12 mouse cellular contexts compared by ENCODE assay signal in the genomic region with DNA sequence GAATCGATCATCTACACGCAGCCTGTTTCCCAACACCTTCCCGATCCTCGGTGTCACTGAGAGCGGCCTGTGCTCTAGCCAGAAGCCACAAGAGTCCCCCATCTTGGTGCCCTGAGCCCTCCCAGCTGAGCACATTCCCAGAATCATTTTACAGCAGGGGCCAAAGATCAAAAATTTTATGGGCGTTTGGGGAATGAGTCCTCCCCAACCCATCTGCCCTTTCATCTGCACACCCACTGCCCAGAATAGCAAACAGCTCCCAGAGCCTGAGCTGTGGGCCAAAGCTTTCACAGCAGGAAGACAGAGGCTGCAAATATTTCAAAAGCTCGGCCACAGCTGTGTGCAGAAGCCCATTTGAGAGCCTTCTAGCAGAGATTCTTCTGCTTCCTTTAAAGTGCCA.
DNase-seq lines count a peak whose midpoint lies in the region; ATAC-seq and TF ChIP-seq lines count a peak whose summit lies in the region.
"Had no signal": no experiment of that assay in that cellular context is flagged by ENCODE, and none has a peak within 500 bp of the region (broad histone marks: within the 10 kb centered on the region; RNA-seq: fewer than 3 reads in every experiment).

No protein-coding gene starts in this region.

- peak overlapping the region; percentile 56; the same call in 1 of the 2 replicates for H3K27ac ChIP-seq in hindbrain, embryonic 10.5 days
- no peak overlapping the region for H3K27ac ChIP-seq in hindbrain, embryonic 14.5 days
- no peak overlapping the region for H3K27ac ChIP-seq in stomach, embryonic 16.5 days (ENCODE audit: low read length)
- no peak overlapping the region for H3K27ac ChIP-seq in stomach, postnatal 0 days (replicated peaks)
- H3K27ac ChIP-seq in heart, adult 2 months, result no peak overlapping the region
- H3K27ac ChIP-seq: heart, embryonic 15.5 days; liver, embryonic 12.5 days had no signal

- TF ChIP-seq EP300 in stomach, postnatal 0 days (optimal IDR thresholded peaks at IDR 0.05), result no peak
- TF ChIP-seq EP300 in heart, adult 2 months (IDR thresholded peaks at IDR 0.05; ENCODE audit: insufficient read depth, low read depth, low read length), result no peak

- no peak overlapping the region; the same call in 1 of the 2 replicates for H3K9ac ChIP-seq in hindbrain, embryonic 14.5 days
- H3K9ac ChIP-seq in stomach, embryonic 16.5 days (ENCODE audit: low read length), result peak overlapping the region; percentile 25; the same call in 1 of the 2 replicates
- no peak overlapping the region for H3K9ac ChIP-seq in stomach, postnatal 0 days (ENCODE audit: low read length)
- no peak overlapping the region for H3K9ac ChIP-seq in heart, adult 2 months (ENCODE audit: low read depth, low read length)
- H3K9ac ChIP-seq: heart, embryonic 15.5 days; liver, embryonic 12.5 days had no signal

- no peak for ATAC-seq in hindbrain, embryonic 14.5 days (ENCODE audit: low FRiP score)
- no peak for ATAC-seq in stomach, embryonic 16.5 days (ENCODE audit: insufficient read depth, low FRiP score)
- no peak for ATAC-seq in stomach, postnatal 0 days (ENCODE audit: low FRiP score, low TSS enrichment)
- ATAC-seq: liver, embryonic 12.5 days had no signal

- no peak overlapping the region for H3K4me3 ChIP-seq in hindbrain, embryonic 10.5 days
- H3K4me3 ChIP-seq in hindbrain, embryonic 14.5 days (replicated peaks; ENCODE audit: low read length), result no peak overlapping the region
- H3K4me3 ChIP-seq in stomach, embryonic 16.5 days (replicated peaks; ENCODE audit: low read length), result no peak overlapping the region
- H3K4me3 ChIP-seq in stomach, postnatal 0 days (ENCODE audit: low read depth, low read length), result no peak overlapping the region
- H3K4me3 ChIP-seq in heart, adult 2 months, result no peak overlapping the region
- H3K4me3 ChIP-seq: erythroblast, embryonic 14.5 days; heart, embryonic 15.5 days; liver, embryonic 12.5 days had no signal

- no peak for TF ChIP-seq CTCF in stomach, postnatal 0 days (IDR thresholded peaks at IDR 0.05; ENCODE audit: low read depth)
- no peak for TF ChIP-seq CTCF in heart, adult 2 months (IDR thresholded peaks at IDR 0.05)

- no peak for TF ChIP-seq POLR2A in heart, adult 2 months (IDR thresholded peaks at IDR 0.05; ENCODE audit: insufficient read depth, low read depth, low read length)

- DNase-seq in hindbrain, embryonic 10.5 days (ENCODE audit: low spot score), result peak; percentile 4
- no peak for DNase-seq in hindbrain, embryonic 14.5 days (ENCODE audit: low spot score)
- no peak for DNase-seq in stomach, postnatal 0 days (ENCODE audit: low spot score)
- peak; percentile 66 for DNase-seq in kidney, postnatal 14 days
- DNase-seq in urinary bladder, postnatal 25 days (ENCODE audit: low spot score), result no peak
- DNase-seq in adrenal gland, postnatal 36 days, result no peak
- DNase-seq in heart, adult 2 months, result no peak
- DNase-seq: thymus, postnatal 36 days had no signal

- H3K79me2 ChIP-seq in heart, adult 2 months (replicated peaks; ENCODE audit: control insufficient read depth, insufficient read depth, low read length), result no peaks in the 10 kb centered on the region

- no peaks in the 10 kb centered on the region for H3K9me3 ChIP-seq in hindbrain, embryonic 10.5 days
- no peaks in the 10 kb centered on the region for H3K9me3 ChIP-seq in hindbrain, embryonic 14.5 days (ENCODE audit: control insufficient read depth, low read length)
- no peaks in the 10 kb centered on the region for H3K9me3 ChIP-seq in stomach, embryonic 16.5 days (replicated peaks; ENCODE audit: control insufficient read depth, low read length)
- H3K9me3 ChIP-seq in stomach, postnatal 0 days (ENCODE audit: control insufficient read depth, low read length), result no peaks in the 10 kb centered on the region
- H3K9me3 ChIP-seq: heart, embryonic 15.5 days; liver, embryonic 12.5 days had no signal

- intact Hi-C loops in heart, adult 2 months (cut with DNase I), result no loop called here

- peaks cover 33% of the 10 kb centered on the region for H3K4me1 ChIP-seq in hindbrain, embryonic 10.5 days (replicated peaks)
- H3K4me1 ChIP-seq in hindbrain, embryonic 14.5 days (replicated peaks; ENCODE audit: control insufficient read depth, insufficient read depth, low read length), result no peaks in the 10 kb centered on the region
- H3K4me1 ChIP-seq in stomach, embryonic 16.5 days (ENCODE audit: control insufficient read depth, insufficient read depth, low read length), result no peaks in the 10 kb centered on the region
- H3K4me1 ChIP-seq in stomach, postnatal 0 days (replicated peaks; ENCODE audit: control insufficient read depth, insufficient read depth), result no peaks in the 10 kb centered on the region
- no peaks in the 10 kb centered on the region; the same call in 1 of the 2 replicates for H3K4me1 ChIP-seq in heart, adult 2 months (ENCODE audit: control insufficient read depth, insufficient read depth, low read length)
- H3K4me1 ChIP-seq: liver, embryonic 12.5 days had no signal

- 57% methylated on average over 7 of the region's 7 CpGs for WGBS in hindbrain, embryonic 10.5 days
- WGBS in hindbrain, embryonic 14.5 days, result 63% methylated on average over 7 of the region's 7 CpGs
- WGBS in stomach, embryonic 16.5 days, result 49% methylated on average over 7 of the region's 7 CpGs
- WGBS in stomach, postnatal 0 days, result 47% methylated on average over 7 of the region's 7 CpGs
- 68% methylated on average over 7 of the region's 7 CpGs for WGBS in heart, adult 2 months

- no peak overlapping the region for H3K4me2 ChIP-seq in hindbrain, embryonic 14.5 days (replicated peaks)
- H3K4me2 ChIP-seq in stomach, embryonic 16.5 days (ENCODE audit: low read depth, low read length), result no peak overlapping the region
- no peak overlapping the region for H3K4me2 ChIP-seq in stomach, postnatal 0 days (replicated peaks; ENCODE audit: low read depth)
- H3K4me2 ChIP-seq: heart, embryonic 15.5 days; liver, embryonic 12.5 days had no signal

- no peaks in the 10 kb centered on the region for H3K27me3 ChIP-seq in hindbrain, embryonic 10.5 days (ENCODE audit: insufficient read depth, poor library complexity, severe bottlenecking)
- no peaks in the 10 kb centered on the region for H3K27me3 ChIP-seq in hindbrain, embryonic 14.5 days (ENCODE audit: control insufficient read depth, insufficient read depth, low read length)
- no peaks in the 10 kb centered on the region for H3K27me3 ChIP-seq in stomach, embryonic 16.5 days (ENCODE audit: control insufficient read depth, insufficient read depth, low read length)
- H3K27me3 ChIP-seq in stomach, postnatal 0 days (ENCODE audit: control insufficient read depth, insufficient read depth, low read length), result no peaks in the 10 kb centered on the region
- no peaks in the 10 kb centered on the region for H3K27me3 ChIP-seq in heart, adult 2 months (ENCODE audit: control insufficient read depth, insufficient read depth, low read length)
- H3K27me3 ChIP-seq: heart, embryonic 15.5 days had no signal

- H3K36me3 ChIP-seq in hindbrain, embryonic 10.5 days, result no peaks in the 10 kb centered on the region
- no peaks in the 10 kb centered on the region for H3K36me3 ChIP-seq in hindbrain, embryonic 14.5 days (replicated peaks; ENCODE audit: control insufficient read depth, insufficient read depth)
- H3K36me3 ChIP-seq in stomach, embryonic 16.5 days (ENCODE audit: control insufficient read depth, insufficient read depth, low read length), result no peaks in the 10 kb centered on the region
- no peaks in the 10 kb centered on the region for H3K36me3 ChIP-seq in stomach, postnatal 0 days (ENCODE audit: control insufficient read depth, insufficient read depth, low read length)
- H3K36me3 ChIP-seq in heart, adult 2 months (ENCODE audit: control insufficient read depth, insufficient read depth, low read length), result no peaks in the 10 kb centered on the region
- H3K36me3 ChIP-seq: heart, embryonic 15.5 days; liver, embryonic 12.5 days had no signal

Comparison
In these comparisons a context has a peak if more than half of its experiments do, and no peak if none do; other contexts are left out.
1. DNase-seq: peak in hindbrain, embryonic 10.5 days (single experiment) and kidney, postnatal 14 days (single experiment); none in hindbrain, embryonic 14.5 days (single experiment), stomach, postnatal 0 days (single experiment), urinary bladder, postnatal 25 days (single experiment), adrenal gland, postnatal 36 days (0 of 2) and heart, adult 2 months (0 of 2).